Mouse (Mus musculus) testis, adult 2 months (tissue): ENCODE measurements around the gene Avil.

Source experiments
- CTCF ChIP-seq: fragments of 200-500 bp; IDR thresholded peaks from 2 replicates; pipeline ENCODE4 v1.5.1; 2012; ENCODE audit warnings: low read depth, mild to moderate bottlenecking, inconsistent platforms, low read length, moderate library complexity; ENCODE audit not compliant: control insufficient read depth, insufficient read depth, insufficient replicate concordance
- POLR2A ChIP-seq: fragments of 200-500 bp; IDR thresholded peaks from 2 replicates; pipeline ENCODE4 v1.6.1; 2012; ENCODE audit warnings: low read depth, mild to moderate bottlenecking, inconsistent platforms, low read length, moderate library complexity; ENCODE audit not compliant: control insufficient read depth

GRCm38 (mm10) chr10:126956692-126957358 is 43.7 kb upstream of the Avil start:
- TF ChIP-seq CTCF (no peak), POLR2A (no peak)
